Mouse (Mus musculus): Measurements from ENCODE around the gene Arhgap27.

- no peak for TF ChIP-seq POLR2A (IDR thresholded peaks at IDR 0.05; ENCODE audit: low read depth, low read length)
- TF ChIP-seq CTCF (IDR thresholded peaks at IDR 0.05; ENCODE audit: extremely low read depth, insufficient read length, insufficient replicate concordance, low read depth, low read length), result no peak
These were observed 42.3 kb upstream of the Arhgap27 start for GRCm38 (mm10) chr11:103405814-103406213.

Data from small intestine, adult 2 months (tissue).